Mouse (Mus musculus) neural tube, embryonic 11.5 days (tissue): ENCODE data around the gene Psrc1. TPM values are rescaled to one million over a fixed set of nuclear protein-coding genes. Genes with fewer than 3 reads are reported as not detected.
A peak's percentile ranks its signal among the peaks of the same experiment; 100 is the strongest.

ENCODE experiments used
- ATAC-seq: fragments of 200-750 bp; cut with Nextera tagmentation; 2 replicates; pipeline ENCODE4 v1.8.0; 2017; ENCODE audit warnings: moderate number of reproducible peaks, mild to moderate bottlenecking, moderate TSS enrichment, moderate library complexity; ENCODE audit not compliant: insufficient read depth, low FRiP score, low TSS enrichment
- DNase-seq: peaks from one replicate; pipeline ENCODE4 v3.0.0-alpha.2; 2015; ENCODE audit warnings: low spot score
- H3K27ac ChIP-seq: fragments of 300-500 bp; sonication (generic); 2 replicates; pipeline ENCODE4 v1.5.1; 2014; ENCODE audit warnings: low read depth, mild to moderate bottlenecking, low read length
- H3K27me3 ChIP-seq: fragments of 300-500 bp; sonication (generic); 2 replicates; pipeline ENCODE4 v1.6.1; 2014; ENCODE audit warnings: mild to moderate bottlenecking, low read length, mixed read lengths; ENCODE audit not compliant: control insufficient read depth, insufficient read depth
- H3K36me3 ChIP-seq: fragments of 300-500 bp; sonication (generic); 2 replicates; pipeline ENCODE4 v1.6.1; 2014; ENCODE audit warnings: mild to moderate bottlenecking, low read length, moderate library complexity, mixed read lengths; ENCODE audit not compliant: control insufficient read depth, insufficient read depth
- H3K4me1 ChIP-seq: fragments of 300-500 bp; sonication (generic); 2 replicates; pipeline ENCODE4 v1.6.1; 2014; ENCODE audit warnings: low read length, mixed read lengths; ENCODE audit not compliant: control insufficient read depth, insufficient read depth
- H3K4me2 ChIP-seq: fragments of 300-500 bp; sonication (generic); 2 replicates; pipeline ENCODE4 v1.6.1; 2014; ENCODE audit warnings: low read depth, mild to moderate bottlenecking, moderate library complexity
- H3K4me3 ChIP-seq: fragments of 300-500 bp; sonication (generic); 2 replicates; pipeline ENCODE4 v1.5.1; 2014; ENCODE audit warnings: low read depth, low read length
- H3K9ac ChIP-seq: fragments of 300-500 bp; sonication (generic); 2 replicates; pipeline ENCODE4 v1.6.1; 2014; ENCODE audit warnings: mild to moderate bottlenecking, low read length
- H3K9me3 ChIP-seq: fragments of 300-500 bp; sonication (generic); 2 replicates; pipeline ENCODE4 v1.6.1; 2016; ENCODE audit warnings: low read length; ENCODE audit not compliant: control insufficient read depth
- WGBS: fragments of 180-500 bp; shearing (Covaris S2); extraction: QIAGEN DNeasy Blood & Tissue Kit; methylation state at CpG from one replicate; pipeline ENCODE4 v1.1.7; 2014; 5-methylcytosine and 5-hydroxymethylcytosine counted together
- polyA plus RNA-seq: library from polyadenylated mRNA; unstranded; fragments of >200 nt; fragmentation: Nextera tagmentation; extraction: Ambion mirVana; gene quantifications from 2 replicates; pipeline ENCODE4 v1.2.1, GENCODE M21; 2014

Gene Psrc1
- polyA plus RNA-seq, 1 experiment from 2014 or later = 52.0 TPM

GRCm38 (mm10) chr3:108398281-108398680 lies 14.6 kb downstream of the Psrc1 start:
- ATAC-seq (no peak), DNase-seq (no peak)
- H3K9ac ChIP-seq = no peak overlapping the region
- peaks cover 33% of the 10 kb centered on the region for H3K36me3 ChIP-seq
- no peak overlapping the region for H3K4me3 ChIP-seq
- no peaks in the 10 kb centered on the region for H3K9me3 ChIP-seq
- H3K4me2 ChIP-seq = no peak overlapping the region
- WGBS = 89% methylated on average over 9 of the region's 9 CpGs
- no peak overlapping the region for H3K27ac ChIP-seq
- no peaks in the 10 kb centered on the region for H3K4me1 ChIP-seq
- H3K27me3 ChIP-seq = no peaks in the 10 kb centered on the region

- Histone ChIP-seq H3K27ac (no peak overlapping the region), H3K9me3 (no peaks in the 10 kb centered on the region), H3K4me3 (no peak overlapping the region), H3K4me2 (no peak overlapping the region), H3K4me1 (0 out of 2 replicates have a peak, but pooled peaks cover 3% of the 10 kb centered on the region), H3K9ac (no peak overlapping the region), H3K27me3 (no peaks in the 10 kb centered on the region), H3K36me3 (peaks cover 34% of the 10 kb centered on the region)
- no peak for DNase-seq
- 80% methylated on average over 5 of the region's 5 CpGs for WGBS
- ATAC-seq = no peak
These were observed 16.8 kb downstream of the Psrc1 start for GRCm38 (mm10) chr3:108400442-108400841.

- WGBS = 37% methylated on average over 22 of the region's 22 CpGs
- H3K36me3 ChIP-seq = peaks cover 33% of the 10 kb centered on the region
- 0 out of 2 replicates have a peak overlapping the region, but pooled peaks have one; percentile 19 for H3K4me2 ChIP-seq
- ATAC-seq = peak; percentile 79
- no peak overlapping the region for H3K27ac ChIP-seq
- H3K9me3 ChIP-seq = no peaks in the 10 kb centered on the region
- H3K4me1 ChIP-seq = peaks cover 12% of the 10 kb centered on the region
- H3K9ac ChIP-seq = no peak overlapping the region; the same call in 1 of the 2 replicates
- no peak overlapping the region for H3K4me3 ChIP-seq
- H3K27me3 ChIP-seq = no peaks in the 10 kb centered on the region
- DNase-seq = peak; percentile 89
These were observed 18.3 kb downstream of the Psrc1 start for GRCm38 (mm10) chr3:108401692-108402527.

GRCm38 (mm10) chr3:108402528-108402920 lies 18.9 kb downstream of the Psrc1 start:
- Histone ChIP-seq H3K36me3 (peaks cover 31% of the 10 kb centered on the region), H3K4me1 (peaks cover 12% of the 10 kb centered on the region), H3K4me3 (no peak overlapping the region), H3K9me3 (no peaks in the 10 kb centered on the region), H3K4me2 (no peak overlapping the region), H3K27ac (no peak overlapping the region), H3K9ac (no peak overlapping the region), H3K27me3 (no peaks in the 10 kb centered on the region)
- ATAC-seq (no peak), DNase-seq (no peak)
- WGBS = 89% methylated on average over 15 of the region's 15 CpGs

GRCm38 (mm10) chr3:108405536-108406305 lies 22.1 kb downstream of the Psrc1 start:
- ATAC-seq = peak; percentile 9

GRCm38 (mm10) chr3:108406306-108406885 lies 22.8 kb downstream of the Psrc1 start:
- H3K4me2 ChIP-seq = no peak overlapping the region
- no peak overlapping the region; the same call in 1 of the 2 replicates for H3K9ac ChIP-seq
- no peaks in the 10 kb centered on the region for H3K9me3 ChIP-seq
- H3K36me3 ChIP-seq = peaks cover 18% of the 10 kb centered on the region
- WGBS = 81% methylated on average over 24 of the region's 24 CpGs
- no peak overlapping the region for H3K4me3 ChIP-seq
- ATAC-seq = no peak
- peaks cover 32% of the 10 kb centered on the region for H3K4me1 ChIP-seq
- H3K27ac ChIP-seq = 0 out of 2 replicates have a peak overlapping the region, but pooled peaks have one; percentile 42
- no peak for DNase-seq
- no peaks in the 10 kb centered on the region for H3K27me3 ChIP-seq

More at GRCm38 (mm10) chr3:108405536-108406305, 22.1 kb downstream of the Psrc1 start:
- Histone ChIP-seq H3K9ac (0 out of 2 replicates have a peak overlapping the region, but pooled peaks have one; percentile 19), H3K27me3 (no peaks in the 10 kb centered on the region), H3K9me3 (no peaks in the 10 kb centered on the region), H3K27ac (peak overlapping the region; percentile 66), H3K4me3 (no peak overlapping the region), H3K4me1 (peaks cover 27% of the 10 kb centered on the region), H3K36me3 (peaks cover 21% of the 10 kb centered on the region), H3K4me2 (peak overlapping the region; percentile 22)
- WGBS = 43% methylated on average over 13 of the region's 14 CpGs
- DNase-seq = peak; percentile 43

GRCm38 (mm10) chr3:108408517-108409008 lies 24.9 kb downstream of the Psrc1 start:
- Histone ChIP-seq H3K27me3 (no peaks in the 10 kb centered on the region), H3K4me1 (peaks cover 35% of the 10 kb centered on the region), H3K9me3 (peaks cover 8% of the 10 kb centered on the region), H3K4me2 (peak overlapping the region; percentile 87), H3K27ac (no peak overlapping the region), H3K36me3 (peaks cover 27% of the 10 kb centered on the region), H3K4me3 (no peak overlapping the region), H3K9ac (no peak overlapping the region)
- no peak for DNase-seq
- ATAC-seq = no peak
- 90% methylated on average over 8 of the region's 8 CpGs for WGBS

GRCm38 (mm10) chr3:108409656-108410358 lies 26.2 kb downstream of the Psrc1 start:
- H3K4me3 ChIP-seq = peak overlapping the region; percentile 41
- peak; percentile 53 for DNase-seq
- peak overlapping the region; percentile 89 for H3K9ac ChIP-seq
- peak overlapping the region; percentile 97 for H3K27ac ChIP-seq
- 35% methylated on average over 8 of the region's 8 CpGs for WGBS
- no peaks in the 10 kb centered on the region for H3K27me3 ChIP-seq
- H3K4me2 ChIP-seq = peak overlapping the region; percentile 87
- H3K36me3 ChIP-seq = peaks cover 31% of the 10 kb centered on the region
- ATAC-seq = no peak; the same call in 1 of the 2 replicates
- H3K9me3 ChIP-seq = peaks cover 8% of the 10 kb centered on the region
- peaks cover 38% of the 10 kb centered on the region for H3K4me1 ChIP-seq
